Mouse (Mus musculus): ENCODE data around the gene Asb4. TPM values are rescaled to one million over a fixed set of nuclear protein-coding genes. Genes with fewer than 3 reads are reported as not detected.

Asb4 gene
- polyA plus RNA-seq, 1 experiment, result 0.95 TPM

- no peak overlapping the region for H3K27ac ChIP-seq (replicated peaks; ENCODE audit: low read depth, low read length)
- H3K4me1 ChIP-seq (ENCODE audit: control insufficient read depth, insufficient read depth, insufficient read length, low read length), result no peaks in the 10 kb centered on the region
- peak overlapping the region; percentile 46 for H3K4me3 ChIP-seq (ENCODE audit: insufficient read depth, low read depth, low read length)
Observed at GRCm38 (mm10) chr6:5382583-5383215, 487 bp upstream of the Asb4 start.

GRCm38 (mm10) chr6:5384178-5384490 lies 948 bp downstream of the Asb4 start:
- Histone ChIP-seq H3K27ac (replicated peaks; ENCODE audit: low read depth, low read length) (no peak overlapping the region), H3K4me1 (ENCODE audit: control insufficient read depth, insufficient read depth, insufficient read length, low read length) (no peaks in the 10 kb centered on the region), H3K4me3 (ENCODE audit: insufficient read depth, low read depth, low read length) (peak overlapping the region; percentile 42)

- no peak overlapping the region for H3K27ac ChIP-seq (replicated peaks; ENCODE audit: low read depth, low read length)
- no peak overlapping the region for H3K4me3 ChIP-seq (ENCODE audit: insufficient read depth, low read depth, low read length)
- H3K4me1 ChIP-seq (ENCODE audit: control insufficient read depth, insufficient read depth, insufficient read length, low read length), result no peaks in the 10 kb centered on the region
Observed at GRCm38 (mm10) chr6:5385161-5385640, 2.0 kb downstream of the Asb4 start.

GRCm38 (mm10) chr6:5386486-5386885 lies 3.3 kb downstream of the Asb4 start:
- Histone ChIP-seq H3K4me1 (ENCODE audit: control insufficient read depth, insufficient read depth, insufficient read length, low read length) (no peaks in the 10 kb centered on the region), H3K4me3 (ENCODE audit: insufficient read depth, low read depth, low read length) (no peak overlapping the region), H3K27ac (replicated peaks; ENCODE audit: low read depth, low read length) (no peak overlapping the region)

GRCm38 (mm10) chr6:5387396-5387795 lies 4.2 kb downstream of the Asb4 start:
- no peak overlapping the region for H3K4me3 ChIP-seq (ENCODE audit: insufficient read depth, low read depth, low read length)
- H3K4me1 ChIP-seq (ENCODE audit: control insufficient read depth, insufficient read depth, insufficient read length, low read length), result no peaks in the 10 kb centered on the region
- H3K27ac ChIP-seq (replicated peaks; ENCODE audit: low read depth, low read length), result no peak overlapping the region

GRCm38 (mm10) chr6:5390298-5390697 lies 7.1 kb downstream of the Asb4 start:
- H3K27ac ChIP-seq (replicated peaks; ENCODE audit: low read depth, low read length), result no peak overlapping the region; the same call in 1 of the 2 replicates

GRCm38 (mm10) chr6:5390952-5391351 lies 7.8 kb downstream of the Asb4 start:
- peak overlapping the region; percentile 14; the same call in 1 of the 2 replicates for H3K4me3 ChIP-seq (ENCODE audit: insufficient read depth, low read depth, low read length)
- no peaks in the 10 kb centered on the region for H3K4me1 ChIP-seq (ENCODE audit: control insufficient read depth, insufficient read depth, insufficient read length, low read length)
- no peak overlapping the region for H3K27ac ChIP-seq (replicated peaks; ENCODE audit: low read depth, low read length)

More at GRCm38 (mm10) chr6:5390298-5390697, 7.1 kb downstream of the Asb4 start:
- Histone ChIP-seq H3K4me1 (ENCODE audit: control insufficient read depth, insufficient read depth, insufficient read length, low read length) (no peaks in the 10 kb centered on the region), H3K4me3 (ENCODE audit: insufficient read depth, low read depth, low read length) (peak overlapping the region; percentile 62)

- Histone ChIP-seq H3K27ac (replicated peaks; ENCODE audit: low read depth, low read length) (no peak overlapping the region), H3K4me3 (ENCODE audit: insufficient read depth, low read depth, low read length) (no peak overlapping the region), H3K4me1 (ENCODE audit: control insufficient read depth, insufficient read depth, insufficient read length, low read length) (no peaks in the 10 kb centered on the region)
Observed at GRCm38 (mm10) chr6:5394971-5395370, 11.8 kb downstream of the Asb4 start.

- Histone ChIP-seq H3K4me3 (ENCODE audit: insufficient read depth, low read depth, low read length) (no peak overlapping the region), H3K4me1 (ENCODE audit: control insufficient read depth, insufficient read depth, insufficient read length, low read length) (no peaks in the 10 kb centered on the region), H3K27ac (replicated peaks; ENCODE audit: low read depth, low read length) (no peak overlapping the region)
Observed at GRCm38 (mm10) chr6:5396797-5397196, 13.6 kb downstream of the Asb4 start.

GRCm38 (mm10) chr6:5401394-5401793 lies 18.2 kb downstream of the Asb4 start:
- H3K4me3 ChIP-seq (ENCODE audit: insufficient read depth, low read depth, low read length), result no peak overlapping the region
- H3K27ac ChIP-seq (replicated peaks; ENCODE audit: low read depth, low read length), result no peak overlapping the region
- no peaks in the 10 kb centered on the region for H3K4me1 ChIP-seq (ENCODE audit: control insufficient read depth, insufficient read depth, insufficient read length, low read length)

- H3K27ac ChIP-seq (replicated peaks; ENCODE audit: low read depth, low read length), result no peak overlapping the region
- H3K4me3 ChIP-seq (ENCODE audit: insufficient read depth, low read depth, low read length), result no peak overlapping the region
- H3K4me1 ChIP-seq (ENCODE audit: control insufficient read depth, insufficient read depth, insufficient read length, low read length), result no peaks in the 10 kb centered on the region
Observed at GRCm38 (mm10) chr6:5403095-5403815, 20.1 kb downstream of the Asb4 start.

GRCm38 (mm10) chr6:5404016-5404415 lies 20.8 kb downstream of the Asb4 start:
- H3K4me1 ChIP-seq (ENCODE audit: control insufficient read depth, insufficient read depth, insufficient read length, low read length), result no peaks in the 10 kb centered on the region
- no peak overlapping the region for H3K27ac ChIP-seq (replicated peaks; ENCODE audit: low read depth, low read length)
- H3K4me3 ChIP-seq (ENCODE audit: insufficient read depth, low read depth, low read length), result no peak overlapping the region

GRCm38 (mm10) chr6:5408451-5409177 lies 25.4 kb downstream of the Asb4 start:
- H3K4me3 ChIP-seq (ENCODE audit: insufficient read depth, low read depth, low read length), result no peak overlapping the region
- H3K27ac ChIP-seq (replicated peaks; ENCODE audit: low read depth, low read length), result no peak overlapping the region
- no peaks in the 10 kb centered on the region for H3K4me1 ChIP-seq (ENCODE audit: control insufficient read depth, insufficient read depth, insufficient read length, low read length)

GRCm38 (mm10) chr6:5409676-5410075 lies 26.5 kb downstream of the Asb4 start:
- Histone ChIP-seq H3K4me3 (ENCODE audit: insufficient read depth, low read depth, low read length) (no peak overlapping the region), H3K4me1 (ENCODE audit: control insufficient read depth, insufficient read depth, insufficient read length, low read length) (no peaks in the 10 kb centered on the region), H3K27ac (replicated peaks; ENCODE audit: low read depth, low read length) (no peak overlapping the region)

GRCm38 (mm10) chr6:5410697-5411391 lies 27.7 kb downstream of the Asb4 start:
- Histone ChIP-seq H3K4me1 (ENCODE audit: control insufficient read depth, insufficient read depth, insufficient read length, low read length) (no peaks in the 10 kb centered on the region), H3K27ac (replicated peaks; ENCODE audit: low read depth, low read length) (no peak overlapping the region), H3K4me3 (ENCODE audit: insufficient read depth, low read depth, low read length) (no peak overlapping the region)

Data from brown adipose tissue, adult 24 weeks (tissue).